Mouse (Mus musculus) cerebellum, adult 11 months (tissue): ENCODE data around the gene Olfr890.
"Not testable (repeated sequence)": the region's sequence is repeated elsewhere in the genome, so short reads cannot be mapped to it uniquely, and the experiment has no call there.

Source experiments
- DNase-seq: peaks from one replicate; pipeline ENCODE4 v3.0.0; 2022

Gene Olfr890

GRCm38 (mm10) chr9:38142217-38142616 is at the start of gene Olfr890:
TSS of gene Olfr890 (plus strand) at chr9:38142517.
- DNase-seq = no peak

- DNase-seq = no peak
Observed at GRCm38 (mm10) chr9:38107828-38108227, 34.5 kb upstream of the Olfr890 start, which contains the start of gene Olfr888. TSS of gene Olfr888 (plus strand) at chr9:38108128.

GRCm38 (mm10) chr9:38114898-38115297 is 27.4 kb upstream of the Olfr890 start, which contains the start of gene Olfr889:
TSS of gene Olfr889 (plus strand) at chr9:38115198.
- no peak for DNase-seq

- not testable (repeated sequence) for DNase-seq
Observed at GRCm38 (mm10) chr9:38168341-38168740, 26.0 kb downstream of the Olfr890 start.

- DNase-seq = no peak
Observed at GRCm38 (mm10) chr9:38180721-38181120, 38.4 kb downstream of the Olfr890 start, which contains the start of gene Olfr891. TSS of gene Olfr891 (minus strand) at chr9:38180821.
